ENCODE assay signal across 8 mouse cellular contexts in the genomic region with DNA sequence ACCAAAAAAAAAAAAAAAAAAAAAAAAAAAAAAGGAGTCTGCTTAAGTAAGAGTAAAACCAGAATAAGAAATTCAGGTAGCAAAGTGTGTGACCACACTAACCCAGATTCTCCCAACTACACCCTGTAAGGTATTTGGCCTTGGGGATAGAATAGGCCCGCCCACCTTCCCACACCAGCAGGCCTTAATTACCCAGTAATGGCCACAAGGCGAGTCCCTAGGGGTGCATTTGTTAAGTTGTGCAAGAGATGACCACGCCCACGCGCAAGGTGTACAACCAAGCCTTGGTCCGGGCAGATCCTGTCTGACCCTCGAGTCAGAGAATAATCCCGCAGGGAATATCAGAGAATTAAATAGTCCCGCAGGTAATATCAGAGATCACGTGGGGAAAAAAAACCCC. TPM values are rescaled to one million over a fixed set of nuclear protein-coding genes. Genes with fewer than 3 reads are reported as not detected.
A peak's percentile ranks its signal among the peaks of the same experiment; 100 is the strongest.
DNase-seq lines count a peak whose midpoint lies in the region; ATAC-seq and TF ChIP-seq lines count a peak whose summit lies in the region.

No protein-coding gene starts in this region.

- 14% methylated on average over 10 of the region's 10 CpGs for WGBS in lung, adult 2 months
- 14% methylated on average over 10 of the region's 10 CpGs for WGBS in stomach, embryonic 15.5 days

- peak; percentile 47; the same call in 1 of the 2 replicates for ATAC-seq in stomach, embryonic 15.5 days (ENCODE audit: insufficient read depth, low FRiP score, low read depth)

- H3K4me3 ChIP-seq in lung, adult 2 months (replicated peaks; ENCODE audit: extremely low read depth, low read depth, low read length): peak overlapping the region; percentile 60
- H3K4me3 ChIP-seq in stomach, embryonic 15.5 days (replicated peaks): peak overlapping the region; percentile 52

- peaks cover 7% of the 10 kb centered on the region; the same call in 1 of the 2 replicates for H3K27me3 ChIP-seq in stomach, embryonic 15.5 days (replicated peaks)

- peak overlapping the region; percentile 98 for H3K4me2 ChIP-seq in stomach, embryonic 15.5 days

- H3K36me3 ChIP-seq in stomach, embryonic 15.5 days: no peaks in the 10 kb centered on the region

- no peaks in the 10 kb centered on the region for H3K4me1 ChIP-seq in lung, adult 2 months (ENCODE audit: control insufficient read depth, insufficient read depth, low read length)
- H3K4me1 ChIP-seq in stomach, embryonic 15.5 days: peaks cover 8% of the 10 kb centered on the region; the same call in 1 of the 2 replicates

- no peaks in the 10 kb centered on the region for H3K9me3 ChIP-seq in stomach, embryonic 15.5 days

- H3K9ac ChIP-seq in stomach, embryonic 15.5 days: no peak overlapping the region

- no peak for TF ChIP-seq CTCF in lung, adult 2 months (IDR thresholded peaks at IDR 0.05; ENCODE audit: insufficient read depth, low read length)

- TF ChIP-seq POLR2A in lung, adult 2 months (IDR thresholded peaks at IDR 0.05; ENCODE audit: borderline replicate concordance, extremely low read depth, low read depth, low read length): no peak

- no peak overlapping the region for H3K27ac ChIP-seq in stomach, embryonic 15.5 days

- DNase-seq in adrenal gland, adult 2 months: peak; percentile 19
- DNase-seq in adrenal gland, postnatal 25 days: no peak
- peak; percentile 44 for DNase-seq in retina, embryonic 14.5 days (ENCODE audit: low spot score)
- DNase-seq in retina, postnatal 1 day: no peak
- DNase-seq in kidney, adult 11 months: peak; percentile 58
- DNase-seq in lung, adult 2 months: no peak
- no peak for DNase-seq in urinary bladder, postnatal 25 days (ENCODE audit: low spot score)

RNA-seq across cellular contexts. Expression of a gene that starts 0.5 kb away (rescaled TPM):
- total RNA-seq in adrenal gland, adult 2 months (2021): 1 to 10 TPM in 1 of 2 experiments, under 1 TPM in 1; 0.89 to 1.5 TPM
- 0.59 and 0.64 TPM in 2 replicates for polyA plus RNA-seq in adrenal gland, adult 2 months (2012; rRNA removed)
- 0.97 and 1.0 TPM in 2 replicates for total RNA-seq in adrenal gland, postnatal 25 days (2021)
- 8.1 and 11.4 TPM in 2 replicates for polyA plus RNA-seq in lung, adult 2 months (2012; rRNA removed)
- 0.36 and 0.57 TPM in 2 replicates for polyA plus RNA-seq in stomach, embryonic 15.5 days (2015; fragmentation: Nextera tagmentation; extraction: Ambion mirVana)

Comparison
In these comparisons a context has a peak if more than half of its experiments do, and no peak if none do; other contexts are left out.
1. DNase-seq: peak in adrenal gland, adult 2 months (single experiment), retina, embryonic 14.5 days (single experiment) and kidney, adult 11 months (single experiment); none in adrenal gland, postnatal 25 days (single experiment), retina, postnatal 1 day (single experiment), lung, adult 2 months (single experiment) and urinary bladder, postnatal 25 days (single experiment).